Mouse (Mus musculus) G1E (cell line): ENCODE measurements at regions not wholly inside any gene's neighbourhood (a gene's known extent, or its start where the extent isn't known, plus 50 kb on each side); places are given as distances from the start of the nearest gene placed in this dataset.

Experiments used
- ATAC-seq: 2 replicates; pipeline ENCODE4 v1.8.0; 2016; ENCODE audit warnings: mild to moderate bottlenecking; ENCODE audit not compliant: insufficient number of reproducible peaks, poor library complexity, low FRiP score, severe bottlenecking; ENCODE audit errors: extremely low read depth
- DNase-seq: peaks from one replicate; pipeline ENCODE4 v3.0.0; 2012; ENCODE audit warnings: low spot score
- H3K27me3 ChIP-seq: 2 replicates; pipeline ENCODE4 v1.6.1; 2012; ENCODE audit warnings: mild to moderate bottlenecking, low read length, inconsistent platforms; ENCODE audit not compliant: insufficient read depth
- H3K36me3 ChIP-seq: replicated peaks from 2 replicates; pipeline ENCODE3; 2012; ENCODE audit warnings: mild to moderate bottlenecking, inconsistent platforms
- H3K4me1 ChIP-seq: 2 replicates; pipeline ENCODE4 v1.6.1; 2012; ENCODE audit warnings: low read depth, low read length, inconsistent platforms, mixed read lengths; ENCODE audit not compliant: insufficient read depth
- H3K4me3 ChIP-seq: 2 replicates; pipeline ENCODE4 v1.5.1; 2012; ENCODE audit warnings: low read depth, mild to moderate bottlenecking, inconsistent platforms, low read length, moderate library complexity, mixed read lengths
- H3K9me3 ChIP-seq: replicated peaks from 2 replicates; pipeline ENCODE4 v1.6.1; 2012; ENCODE audit warnings: inconsistent platforms
- CTCF ChIP-seq: IDR thresholded peaks from 2 replicates; pipeline ENCODE4 v1.5.1; 2012; ENCODE audit warnings: low read depth, low read length, inconsistent platforms, mixed read lengths
- GATA1 ChIP-seq: IDR thresholded peaks from 2 replicates; pipeline ENCODE4 v1.6.1; 2012; ENCODE audit warnings: borderline replicate concordance, low read length, inconsistent platforms, mixed read lengths
- GATA2 ChIP-seq: IDR thresholded peaks from 2 replicates; pipeline ENCODE4 v1.6.1; 2012; ENCODE audit warnings: low read depth, low read length, inconsistent platforms, borderline replicate concordance
- POLR2AphosphoS5 ChIP-seq: IDR thresholded peaks from 2 replicates; pipeline ENCODE4 v1.6.1; 2012; ENCODE audit warnings: low read depth, low read length, inconsistent platforms; ENCODE audit not compliant: insufficient replicate concordance
- TAL1 ChIP-seq: conservative IDR thresholded peaks from 2 replicates; pipeline ENCODE4 v1.6.1; 2012; ENCODE audit warnings: low read depth, low read length, inconsistent platforms, mixed read lengths

GRCm38 (mm10) chr12:106477731-106478130 is 467.7 kb downstream of the Vrk1 start:
- TF ChIP-seq GATA1 (no peak), CTCF (no peak), TAL1 (no peak), GATA2 (no peak), POLR2AphosphoS5 (no peak)
- H3K27me3 ChIP-seq: no peaks in the 10 kb centered on the region
- peaks cover 76% of the 10 kb centered on the region for H3K9me3 ChIP-seq
- ATAC-seq: no peak
- H3K36me3 ChIP-seq: no peaks in the 10 kb centered on the region
- DNase-seq: no peak
- H3K4me3 ChIP-seq: no peak overlapping the region
- H3K4me1 ChIP-seq: no peaks in the 10 kb centered on the region

- no peaks in the 10 kb centered on the region for H3K4me1 ChIP-seq
- TF ChIP-seq GATA2 (no peak), GATA1 (no peak), CTCF (no peak), TAL1 (no peak), POLR2AphosphoS5 (no peak)
- H3K36me3 ChIP-seq: no peaks in the 10 kb centered on the region
- ATAC-seq (no peak), DNase-seq (no peak)
- H3K4me3 ChIP-seq: no peak overlapping the region
- peaks cover 81% of the 10 kb centered on the region for H3K9me3 ChIP-seq
- no peaks in the 10 kb centered on the region for H3K27me3 ChIP-seq
Observed at GRCm38 (mm10) chr12:106478381-106478781, 468.4 kb downstream of the Vrk1 start.

- TF ChIP-seq GATA1 (no peak), CTCF (no peak), TAL1 (no peak), POLR2AphosphoS5 (no peak), GATA2 (no peak)
- H3K27me3 ChIP-seq: no peaks in the 10 kb centered on the region
- ATAC-seq (no peak), DNase-seq (no peak)
- peaks cover 80% of the 10 kb centered on the region for H3K9me3 ChIP-seq
- H3K4me1 ChIP-seq: no peaks in the 10 kb centered on the region
- H3K4me3 ChIP-seq: no peak overlapping the region
- H3K36me3 ChIP-seq: no peaks in the 10 kb centered on the region
Observed at GRCm38 (mm10) chr12:106479067-106479877, 469.2 kb downstream of the Vrk1 start.

- ATAC-seq (no peak), DNase-seq (no peak)
- no peaks in the 10 kb centered on the region for H3K36me3 ChIP-seq
- TF ChIP-seq TAL1 (no peak), GATA1 (no peak), GATA2 (no peak), CTCF (no peak), POLR2AphosphoS5 (no peak)
- no peaks in the 10 kb centered on the region for H3K27me3 ChIP-seq
- H3K9me3 ChIP-seq: peaks cover 80% of the 10 kb centered on the region
- H3K4me1 ChIP-seq: no peaks in the 10 kb centered on the region
- no peak overlapping the region for H3K4me3 ChIP-seq
Observed at GRCm38 (mm10) chr12:106479878-106480194, 469.8 kb downstream of the Vrk1 start.

DNA sequence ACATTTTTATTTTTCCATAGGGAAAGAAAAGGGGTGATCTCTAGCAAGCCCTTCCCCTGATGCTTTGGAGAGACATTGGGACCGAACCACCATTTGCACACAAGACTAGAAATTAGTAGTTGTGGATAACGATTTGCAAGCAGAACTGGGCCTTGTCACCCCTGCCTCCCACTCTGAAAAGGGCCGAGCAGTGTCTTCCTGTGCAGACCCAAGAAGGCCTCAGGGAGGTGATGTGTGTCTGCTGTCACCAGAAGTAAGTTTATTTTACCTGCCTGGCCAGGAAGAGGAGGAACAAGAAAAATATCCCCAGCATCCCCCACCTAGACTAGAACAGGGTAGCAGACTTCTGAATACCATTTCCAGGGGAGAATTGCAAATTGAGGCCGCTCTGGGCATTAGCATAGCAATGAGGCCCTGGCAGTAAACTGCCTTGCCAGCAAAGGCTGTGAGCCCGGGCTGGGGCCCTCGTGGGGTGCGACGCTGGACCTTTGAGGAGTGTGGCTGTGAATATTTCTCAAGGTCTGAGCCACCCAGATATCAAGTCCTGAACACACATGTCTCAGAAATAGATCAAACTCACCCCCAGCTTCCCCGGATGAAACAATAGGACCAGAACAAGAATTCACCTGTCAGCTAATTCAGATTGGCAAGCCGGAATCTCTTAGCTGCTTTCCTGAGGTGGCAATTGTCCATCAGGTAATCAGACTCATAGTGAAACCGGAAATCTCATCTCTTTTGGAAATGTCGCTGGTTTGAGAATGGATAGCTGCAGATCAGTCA is 470.4 kb downstream of the Vrk1 start:
- Histone ChIP-seq H3K9me3 (peaks cover 81% of the 10 kb centered on the region), H3K4me3 (no peak overlapping the region), H3K4me1 (no peaks in the 10 kb centered on the region), H3K36me3 (no peaks in the 10 kb centered on the region), H3K27me3 (no peaks in the 10 kb centered on the region)
- ATAC-seq (no peak), DNase-seq (no peak)
- TF ChIP-seq CTCF (no peak), GATA2 (no peak), GATA1 (no peak), TAL1 (no peak), POLR2AphosphoS5 (no peak)

- ATAC-seq: no peak
- TF ChIP-seq TAL1: no peak
- no peak for TF ChIP-seq CTCF
- no peak for TF ChIP-seq POLR2AphosphoS5
- TF ChIP-seq GATA2: no peak
- no peak for TF ChIP-seq GATA1
- no peak overlapping the region for H3K4me3 ChIP-seq
- peaks cover 85% of the 10 kb centered on the region for H3K9me3 ChIP-seq
- DNase-seq: no peak
- no peaks in the 10 kb centered on the region for H3K36me3 ChIP-seq
- no peaks in the 10 kb centered on the region for H3K27me3 ChIP-seq
- H3K4me1 ChIP-seq: no peaks in the 10 kb centered on the region
Observed at GRCm38 (mm10) chr12:106501622-106502327, 491.7 kb downstream of the Vrk1 start.
